Mouse (Mus musculus) midbrain, postnatal 0 days (tissue): ENCODE results near the gene Mrto4. TPM values are rescaled to one million over a fixed set of nuclear protein-coding genes. Genes with fewer than 3 reads are reported as not detected.
A peak's percentile ranks its signal among the peaks of the same experiment; 100 is the strongest.

Experiments
- ATAC-seq: fragments of 200-750 bp; cut with Nextera tagmentation; 2 replicates; pipeline ENCODE4 v1.8.0; 2017; ENCODE audit warnings: moderate number of reproducible peaks, mild to moderate bottlenecking, moderate TSS enrichment, moderate library complexity; ENCODE audit not compliant: low FRiP score
- DNase-seq: peaks from one replicate; pipeline ENCODE4 v3.0.0-alpha.2; 2015; ENCODE audit warnings: low spot score
- H3K27ac ChIP-seq: fragments of 300-500 bp; sonication (generic); 2 replicates; pipeline ENCODE4 v1.5.1; 2014; ENCODE audit warnings: low read depth, mild to moderate bottlenecking, low read length, mixed read lengths
- H3K27me3 ChIP-seq: fragments of 300-500 bp; sonication (generic); 2 replicates; pipeline ENCODE4 v1.6.1; 2014; ENCODE audit warnings: low read length, control low read depth, mixed read lengths; ENCODE audit not compliant: insufficient read depth
- H3K36me3 ChIP-seq: fragments of 300-500 bp; sonication (generic); 2 replicates; pipeline ENCODE4 v1.6.1; 2014; ENCODE audit warnings: low read length, control low read depth, mixed read lengths; ENCODE audit not compliant: insufficient read depth
- H3K4me1 ChIP-seq: fragments of 300-500 bp; sonication (generic); 2 replicates; pipeline ENCODE4 v1.6.1; 2014; ENCODE audit warnings: mild to moderate bottlenecking, control low read depth, antibody characterized with exemption, low read length, mixed read lengths; ENCODE audit not compliant: insufficient read depth
- H3K4me2 ChIP-seq: fragments of 300-500 bp; sonication (generic); 2 replicates; pipeline ENCODE4 v1.6.1; 2014; ENCODE audit warnings: low read depth, mild to moderate bottlenecking, low read length, mixed read lengths; ENCODE audit not compliant: poor library complexity, severe bottlenecking
- H3K4me3 ChIP-seq: fragments of 300-500 bp; sonication (generic); 2 replicates; pipeline ENCODE4 v1.5.1; 2014; ENCODE audit warnings: low read depth, mild to moderate bottlenecking, low read length, moderate library complexity
- H3K9ac ChIP-seq: fragments of 300-500 bp; sonication (generic); replicated peaks from 2 replicates; pipeline ENCODE4 v1.6.1; 2014; ENCODE audit warnings: mild to moderate bottlenecking, low read length, moderate library complexity, mixed read lengths; ENCODE audit not compliant: poor library complexity, severe bottlenecking
- H3K9me3 ChIP-seq: fragments of 300-500 bp; sonication (generic); 2 replicates; pipeline ENCODE4 v1.6.1; 2016; ENCODE audit warnings: low read length, control low read depth
- CTCF ChIP-seq: IDR thresholded peaks from 2 replicates; pipeline ENCODE4 v1.5.1; 2016; ENCODE audit warnings: antibody characterized with exemption, mild to moderate bottlenecking
- WGBS: fragments of 180-500 bp; shearing (Covaris S2); extraction: QIAGEN DNeasy Blood & Tissue Kit; methylation state at CpG from one replicate; pipeline ENCODE4 v1.1.7; 2014; 5-methylcytosine and 5-hydroxymethylcytosine counted together
- polyA plus RNA-seq: library from polyadenylated mRNA; unstranded; fragments of >200 nt; fragmentation: Nextera tagmentation; extraction: Ambion mirVana; gene quantifications from 2 replicates; pipeline ENCODE4 v1.2.1, GENCODE M21; 2015
- total RNA-seq: library from RNA; depleted of rRNA; stranded (reverse); fragments of >200 nt; gene quantifications from 2 replicates; pipeline ENCODE4 v1.2.3, GENCODE M21; 2014

The Mrto4 gene
- total and polyA plus RNA-seq, 2 experiments from 2014 or later: 32.0 to 75.0 TPM

GRCm38 (mm10) chr4:139373130-139373529 lies 20.8 kb upstream of the Mrto4 start:
- 96% methylated on average over 4 of the region's 4 CpGs for whole genome bisulfite sequencing
- no peaks in the 10 kb centered on the region for H3K4me1 ChIP-seq
- no peak overlapping the region for H3K9ac ChIP-seq

DNA sequence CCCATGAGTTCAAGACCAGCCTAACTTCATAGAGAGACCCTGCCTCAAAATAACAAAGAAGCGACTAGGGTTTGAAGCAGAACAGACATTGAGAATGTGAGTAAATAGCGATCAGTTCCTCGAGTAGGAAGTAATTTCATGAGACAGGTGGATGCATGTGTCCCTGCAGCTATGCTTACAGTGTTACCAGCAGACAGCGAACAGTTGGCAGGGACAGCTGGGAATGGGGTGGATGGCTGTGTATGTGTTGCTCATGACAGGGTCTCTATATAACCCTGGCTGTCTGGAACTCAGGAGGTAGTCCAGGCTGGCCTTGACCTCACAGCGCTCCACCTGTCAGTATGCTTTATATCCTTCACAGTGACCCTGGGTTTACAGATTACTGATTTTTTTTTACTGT lies 15.7 kb upstream of the Mrto4 start:
- no peak for ATAC-seq
- Histone ChIP-seq H3K36me3 (peaks cover 86% of the 10 kb centered on the region), H3K9me3 (no peaks in the 10 kb centered on the region), H3K27me3 (no peaks in the 10 kb centered on the region), H3K4me3 (no peak overlapping the region), H3K27ac (no peak overlapping the region), H3K4me1 (no peaks in the 10 kb centered on the region), H3K9ac (no peak overlapping the region), H3K4me2 (no peak overlapping the region)
- DNase-seq: no peak
- 97% methylated on average over 5 of the region's 5 CpGs for WGBS
- TF ChIP-seq CTCF: no peak

More at GRCm38 (mm10) chr4:139373130-139373529, 20.8 kb upstream of the Mrto4 start:
- ATAC-seq (no peak), DNase-seq (no peak)
- H3K4me2 ChIP-seq: no peak overlapping the region
- no peak overlapping the region for H3K4me3 ChIP-seq
- H3K36me3 ChIP-seq: peaks cover 75% of the 10 kb centered on the region
- no peaks in the 10 kb centered on the region for H3K9me3 ChIP-seq
- H3K27ac ChIP-seq: no peak overlapping the region
- H3K27me3 ChIP-seq: no peaks in the 10 kb centered on the region
- no peak for TF ChIP-seq CTCF

- no peak for TF ChIP-seq CTCF
- Histone ChIP-seq H3K9me3 (no peaks in the 10 kb centered on the region), H3K4me2 (no peak overlapping the region), H3K36me3 (peaks cover 88% of the 10 kb centered on the region), H3K27me3 (no peaks in the 10 kb centered on the region), H3K4me3 (no peak overlapping the region), H3K9ac (no peak overlapping the region), H3K4me1 (no peaks in the 10 kb centered on the region), H3K27ac (no peak overlapping the region)
- ATAC-seq (no peak), DNase-seq (no peak)
- 97% methylated on average over 3 of the region's 3 CpGs for WGBS
These were observed 15.0 kb upstream of the Mrto4 start for GRCm38 (mm10) chr4:139367336-139367735.

GRCm38 (mm10) chr4:139360761-139361548 lies 8.6 kb upstream of the Mrto4 start:
- no peaks in the 10 kb centered on the region for H3K9me3 ChIP-seq
- no peak overlapping the region for H3K4me2 ChIP-seq
- no peak for TF ChIP-seq CTCF
- WGBS: 96% methylated on average over 11 of the region's 11 CpGs
- H3K27me3 ChIP-seq: no peaks in the 10 kb centered on the region
- H3K36me3 ChIP-seq: peaks cover 83% of the 10 kb centered on the region
- H3K4me1 ChIP-seq: no peaks in the 10 kb centered on the region
- H3K27ac ChIP-seq: no peak overlapping the region
- H3K9ac ChIP-seq: no peak overlapping the region
- ATAC-seq: no peak
- no peak overlapping the region for H3K4me3 ChIP-seq
- no peak for DNase-seq

DNA sequence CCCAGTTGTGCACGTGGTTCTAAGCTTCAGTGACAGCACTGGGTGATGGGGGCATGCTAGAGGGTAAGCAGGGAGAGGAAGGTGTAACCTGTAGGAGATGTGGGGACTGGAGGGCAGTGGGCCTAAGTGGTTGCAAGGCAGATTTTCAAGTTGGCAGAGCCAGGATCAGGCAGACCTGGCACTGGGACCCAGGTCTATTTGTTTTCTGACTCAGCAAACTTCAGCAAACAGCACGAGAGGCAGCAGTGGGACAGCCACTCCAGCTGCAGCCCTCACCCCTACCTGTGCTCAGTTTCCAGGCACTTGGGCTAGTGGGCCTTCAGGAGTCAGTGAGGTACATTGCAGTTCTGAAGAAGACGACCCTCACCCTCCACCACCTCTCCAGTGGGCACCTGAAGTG lies 4.8 kb upstream of the Mrto4 start:
- Histone ChIP-seq H3K27me3 (no peaks in the 10 kb centered on the region), H3K27ac (no peak overlapping the region), H3K9ac (no peak overlapping the region), H3K36me3 (peaks cover 52% of the 10 kb centered on the region), H3K9me3 (no peaks in the 10 kb centered on the region), H3K4me2 (no peak overlapping the region), H3K4me1 (peaks cover 5% of the 10 kb centered on the region; the same call in 1 of the 2 replicates), H3K4me3 (no peak overlapping the region)
- TF ChIP-seq CTCF: 0 out of 2 replicates have a peak, but pooled peaks have one; percentile 0
- ATAC-seq (no peak), DNase-seq (no peak)
- 99% methylated on average over 3 of the region's 3 CpGs for whole genome bisulfite sequencing

GRCm38 (mm10) chr4:139352832-139353231 lies 456 bp upstream of the Mrto4 start:
- no peak for TF ChIP-seq CTCF
- Histone ChIP-seq H3K27ac (peak overlapping the region; percentile 96), H3K9ac (peak overlapping the region; percentile 94), H3K4me1 (peaks cover 13% of the 10 kb centered on the region; the same call in 1 of the 2 replicates), H3K36me3 (peaks cover 32% of the 10 kb centered on the region), H3K9me3 (no peaks in the 10 kb centered on the region), H3K4me3 (peak overlapping the region; percentile 75), H3K4me2 (peak overlapping the region; percentile 89), H3K27me3 (no peaks in the 10 kb centered on the region)
- ATAC-seq (peak; percentile 26; the same call in 1 of the 2 replicates), DNase-seq (no peak)
- WGBS: 0% methylated on average over 7 of the region's 7 CpGs
